ENCODE assay signal across 8 mouse cellular contexts in genomic region chr9:96888742-96889344, GRCm38 (mm10). TPM values are rescaled to one million over a fixed set of nuclear protein-coding genes. Genes with fewer than 3 reads are reported as not detected.
DNase-seq lines count a peak whose midpoint lies in the region; ATAC-seq and TF ChIP-seq lines count a peak whose summit lies in the region.

No protein-coding gene starts in this region.

- H3K4me2 ChIP-seq in kidney, embryonic 14.5 days (replicated peaks; ENCODE audit: low read depth, low read length), result peak overlapping the region; percentile 87

- no peak for TF ChIP-seq CTCF in spleen, adult 2 months (IDR thresholded peaks at IDR 0.05; ENCODE audit: extremely low read depth, insufficient read depth, insufficient read length, insufficient replicate concordance)
- no peak for TF ChIP-seq CTCF in small intestine, adult 2 months (IDR thresholded peaks at IDR 0.05; ENCODE audit: extremely low read depth, insufficient read length, insufficient replicate concordance, low read depth, low read length)

- no peak for TF ChIP-seq POLR2A in spleen, adult 2 months (IDR thresholded peaks at IDR 0.05; ENCODE audit: low read depth, low read length)
- TF ChIP-seq POLR2A in small intestine, adult 2 months (IDR thresholded peaks at IDR 0.05; ENCODE audit: low read depth, low read length), result no peak

- H3K9ac ChIP-seq in kidney, embryonic 14.5 days (ENCODE audit: low read depth, low read length), result peak overlapping the region; percentile 76

- ATAC-seq in kidney, embryonic 14.5 days (ENCODE audit: low FRiP score, low TSS enrichment), result peak; percentile 57

- no peaks in the 10 kb centered on the region for H3K27me3 ChIP-seq in spleen, adult 2 months (ENCODE audit: control insufficient read depth, insufficient read depth, low read length)
- H3K27me3 ChIP-seq in heart, embryonic 10.5 days (ENCODE audit: insufficient read depth, poor library complexity, severe bottlenecking), result peaks cover 17% of the 10 kb centered on the region
- peaks cover 16% of the 10 kb centered on the region; the same call in 1 of the 2 replicates for H3K27me3 ChIP-seq in kidney, embryonic 14.5 days (ENCODE audit: control insufficient read depth, insufficient read depth, low read length)
- no peaks in the 10 kb centered on the region for H3K27me3 ChIP-seq in small intestine, adult 2 months (ENCODE audit: control insufficient read depth, insufficient read depth, low read length)

- DNase-seq in spleen, adult 2 months (ENCODE audit: low read depth in 1 of 2, low spot score in 2 of 2), result peak in 1 of 2 experiments; percentile 5
- no peak for DNase-seq in spleen, postnatal 14 days (ENCODE audit: low spot score in 2 of 2)
- DNase-seq in cerebellum, adult 8-10 months, result peak; percentile 75
- DNase-seq in heart, embryonic 10.5 days (ENCODE audit: low spot score), result no peak
- no peak for DNase-seq in gastrocnemius, postnatal 10 days

- peaks cover 7% of the 10 kb centered on the region for H3K4me1 ChIP-seq in spleen, adult 2 months (ENCODE audit: control insufficient read depth, insufficient read depth, insufficient read length)
- H3K4me1 ChIP-seq in heart, embryonic 10.5 days, result peaks cover 55% of the 10 kb centered on the region
- peaks cover 10% of the 10 kb centered on the region; the same call in 1 of the 2 replicates for H3K4me1 ChIP-seq in kidney, embryonic 14.5 days (ENCODE audit: control insufficient read depth, insufficient read depth, low read length)
- peaks cover 25% of the 10 kb centered on the region; the same call in 1 of the 2 replicates for H3K4me1 ChIP-seq in small intestine, adult 2 months (ENCODE audit: control insufficient read depth, insufficient read depth, insufficient read length, low read length)

- H3K9me3 ChIP-seq in heart, embryonic 10.5 days, result no peaks in the 10 kb centered on the region
- no peaks in the 10 kb centered on the region; the same call in 1 of the 2 replicates for H3K9me3 ChIP-seq in kidney, embryonic 14.5 days (ENCODE audit: control insufficient read depth, low read length)

- H3K36me3 ChIP-seq in spleen, adult 2 months (ENCODE audit: control insufficient read depth, insufficient read depth, low read length), result no peaks in the 10 kb centered on the region
- H3K36me3 ChIP-seq in heart, embryonic 10.5 days, result no peaks in the 10 kb centered on the region
- H3K36me3 ChIP-seq in kidney, embryonic 14.5 days (ENCODE audit: control insufficient read depth, insufficient read depth, low read length), result no peaks in the 10 kb centered on the region
- H3K36me3 ChIP-seq in macrophage (ENCODE audit: inconsistent target), result no peaks in the 10 kb centered on the region
- peaks cover 2% of the 10 kb centered on the region; the same call in 1 of the 2 replicates for H3K36me3 ChIP-seq in small intestine, adult 2 months (ENCODE audit: control insufficient read depth, insufficient read depth, low read length)

- WGBS in spleen, adult 2 months, result 3% methylated on average over 36 of the region's 37 CpGs
- WGBS in heart, embryonic 10.5 days, result under 1% methylated on average over 37 of the region's 37 CpGs
- under 1% methylated on average over 32 of the region's 37 CpGs for WGBS in kidney, embryonic 14.5 days
- WGBS in macrophage (ENCODE audit: missing documents), result 4% methylated on average over 37 of the region's 37 CpGs
- under 1% methylated on average over 37 of the region's 37 CpGs for WGBS in small intestine, adult 2 months

- peak overlapping the region; percentile 89 for H3K27ac ChIP-seq in spleen, adult 2 months (ENCODE audit: insufficient read depth, low read length)
- peak overlapping the region; percentile 94 for H3K27ac ChIP-seq in heart, embryonic 10.5 days
- no peak overlapping the region for H3K27ac ChIP-seq in kidney, embryonic 14.5 days (ENCODE audit: low read depth, low read length)
- H3K27ac ChIP-seq in macrophage, result no peak overlapping the region
- peak overlapping the region; percentile 27; the same call in 1 of the 2 replicates for H3K27ac ChIP-seq in small intestine, adult 2 months (ENCODE audit: insufficient read depth, low read depth, low read length)

- H3K4me3 ChIP-seq in spleen, adult 2 months (ENCODE audit: extremely low read depth, insufficient read depth, insufficient read length), result peak overlapping the region; percentile 63
- H3K4me3 ChIP-seq in heart, embryonic 10.5 days, result peak overlapping the region; percentile 79
- H3K4me3 ChIP-seq in kidney, embryonic 14.5 days (ENCODE audit: low read length), result peak overlapping the region; percentile 49
- H3K4me3 ChIP-seq in macrophage (ENCODE audit: inconsistent target), result peak overlapping the region; percentile 34
- H3K4me3 ChIP-seq in small intestine, adult 2 months (ENCODE audit: low read depth, low read length), result peak overlapping the region; percentile 90

- no peaks in the 10 kb centered on the region for H3K79me2 ChIP-seq in macrophage (ENCODE audit: inconsistent target)

RNA-seq across cellular contexts. Expression of gene Pxylp1, which starts 3.6 kb away (rescaled TPM):
- 3.4 and 4.7 TPM in 2 replicates for polyA plus RNA-seq in spleen, adult 2 months (2012; rRNA removed)
- polyA plus RNA-seq in heart, embryonic 10.5 days (2016; fragmentation: Nextera tagmentation; extraction: Ambion mirVana), result 22.8 and 42.4 TPM in 2 replicates
- 10.6 and 19.3 TPM in 2 replicates for polyA plus RNA-seq in kidney, embryonic 14.5 days (2014; fragmentation: Nextera tagmentation; extraction: Ambion mirVana)
- 1 to 10 TPM in 4 of 26 experiments, under 1 TPM in 8, not detected in 14; 0.25 to 2.5 (median 0.56) TPM for total RNA-seq in macrophage (2018; cell fraction: chromatin; rRNA removed)
- under 1 TPM; 0.24 to 0.83 (median 0.52) TPM for total RNA-seq in macrophage (2018; cell fraction: cytosol; rRNA removed)
- total RNA-seq in macrophage (2018; cell fraction: nucleus; rRNA removed), result 1 to 10 TPM in 5 of 26 experiments, under 1 TPM in 20, not detected in 1; 0.17 to 3.7 (median 0.58) TPM
- 0.19 to 1.3 TPM (median 0.67 TPM) in 3 replicates for polyA plus RNA-seq in macrophage (2018)
- polyA plus RNA-seq in small intestine, adult 2 months (2012; rRNA removed), result 5.3 and 11.9 TPM in 2 replicates
- total RNA-seq in gastrocnemius, postnatal 10 days (2021), result 1 to 10 TPM; 4.5 to 7.4 TPM

Comparison
In these comparisons a context has a peak if more than half of its experiments do, and no peak if none do; other contexts are left out.
1. H3K27ac ChIP-seq: peak in spleen, adult 2 months (single experiment), heart, embryonic 10.5 days (single experiment) and small intestine, adult 2 months (single experiment); none in kidney, embryonic 14.5 days (single experiment) and macrophage (single experiment).
2. H3K4me3 ChIP-seq: peak in every context shown above with its lines; median percentile 90 in small intestine, adult 2 months; 79 in heart, embryonic 10.5 days; 63 in spleen, adult 2 months; 49 in kidney, embryonic 14.5 days; 34 in macrophage.